Mouse (Mus musculus): ENCODE measurements around the gene Aldh3b1.
A peak's percentile ranks its signal among the peaks of the same experiment; 100 is the strongest.

DNA sequence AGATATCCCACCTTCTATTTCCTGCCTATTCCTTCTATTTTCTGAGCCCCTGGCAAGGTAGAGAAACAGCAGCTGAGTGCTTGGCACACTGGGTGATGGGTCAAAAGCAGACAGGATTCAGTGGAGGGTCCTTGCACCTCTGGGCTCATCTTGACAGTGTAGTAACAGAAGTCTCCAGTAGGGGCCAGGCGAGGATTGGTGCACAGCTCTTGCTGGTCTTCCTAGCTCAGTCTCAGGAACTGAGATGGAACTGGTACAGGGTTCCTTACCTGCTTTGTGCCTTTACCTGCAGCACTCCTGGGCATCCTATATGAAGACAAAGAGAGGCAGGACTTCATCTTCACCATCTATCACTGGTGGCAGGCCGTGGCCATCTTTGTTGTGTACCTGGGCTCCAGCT lies 17.1 kb upstream of the Aldh3b1 start:
- peak; percentile 97 for TF ChIP-seq CTCF (IDR thresholded peaks at IDR 0.05; ENCODE audit: borderline replicate concordance, insufficient read depth, low read depth, low read length)
- TF ChIP-seq POLR2A (IDR thresholded peaks at IDR 0.05; ENCODE audit: borderline replicate concordance, insufficient read depth, low read length): no peak
